Mouse (Mus musculus): ENCODE measurements around the gene Rnf113a2.

DNA sequence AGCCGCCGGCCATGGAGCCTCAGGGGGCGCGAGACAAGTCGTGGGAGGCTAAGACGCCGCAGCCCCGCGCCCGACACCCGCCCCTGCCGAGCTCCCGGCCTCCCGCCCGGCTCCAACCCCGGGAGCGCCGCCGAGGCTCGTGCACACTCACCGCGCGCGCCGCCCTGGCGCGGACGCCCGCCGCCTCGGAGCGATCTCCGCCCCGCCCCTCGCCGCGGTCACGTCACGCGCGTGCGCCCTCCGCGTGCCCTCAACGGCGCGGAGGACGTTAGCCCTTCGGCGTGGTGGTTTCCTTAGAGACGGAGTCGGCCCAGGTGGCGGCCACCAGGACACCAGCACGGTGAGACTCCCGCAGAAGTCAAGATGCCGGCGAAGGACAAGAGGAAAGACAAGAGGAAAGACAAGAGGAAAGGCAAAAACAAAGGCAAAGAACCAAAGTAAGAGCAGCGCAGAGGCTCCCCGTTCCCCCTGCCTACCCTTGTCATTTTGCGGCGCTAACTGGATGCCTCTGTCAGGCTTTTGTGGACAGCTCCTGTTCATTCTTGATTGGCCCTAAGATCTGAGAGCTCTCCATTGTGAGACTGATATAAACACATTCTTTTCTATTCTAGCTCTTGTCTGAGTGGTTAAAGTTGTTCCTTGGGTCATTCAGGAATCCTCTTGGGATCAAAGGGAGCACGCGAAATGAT is 8.0 kb upstream of the Rnf113a2 start, which contains the start of the genes Entpd5 and Bbof1:
- TF ChIP-seq CTCF (IDR thresholded peaks at IDR 0.05; ENCODE audit: borderline replicate concordance, extremely low read depth, insufficient read depth, insufficient read length) (no peak), POLR2A (IDR thresholded peaks at IDR 0.05; ENCODE audit: borderline replicate concordance, extremely low read depth, insufficient read depth, insufficient read length, poor library complexity, severe bottlenecking) (peak; percentile 98)
